Mouse (Mus musculus) heart, embryonic 12.5 days (tissue): ENCODE measurements around the gene Cdsn. TPM values are rescaled to one million over a fixed set of nuclear protein-coding genes. Genes with fewer than 3 reads are reported as not detected.
A peak's percentile ranks its signal among the peaks of the same experiment; 100 is the strongest.

Experiments
- ATAC-seq: fragments of 200-750 bp; cut with Nextera tagmentation; 2 replicates; pipeline ENCODE4 v1.8.0; 2017; ENCODE audit warnings: moderate TSS enrichment, moderate library complexity; ENCODE audit not compliant: insufficient number of reproducible peaks, low FRiP score
- H3K27ac ChIP-seq: fragments of 300-500 bp; sonication (generic); 2 replicates; pipeline ENCODE4 v1.5.1; 2016; ENCODE audit warnings: mild to moderate bottlenecking, moderate library complexity; ENCODE audit not compliant: poor library complexity, severe bottlenecking
- H3K27me3 ChIP-seq: fragments of 300-500 bp; sonication (generic); replicated peaks from 2 replicates; pipeline ENCODE4 v1.6.1; 2016; ENCODE audit warnings: mild to moderate bottlenecking, moderate library complexity
- H3K36me3 ChIP-seq: fragments of 300-500 bp; sonication (generic); 2 replicates; pipeline ENCODE4 v1.6.1; 2016; ENCODE audit warnings: mild to moderate bottlenecking, moderate library complexity
- H3K4me1 ChIP-seq: fragments of 300-500 bp; sonication (generic); replicated peaks from 2 replicates; pipeline ENCODE4 v1.6.1; 2016; ENCODE audit warnings: mild to moderate bottlenecking
- H3K4me2 ChIP-seq: fragments of 300-500 bp; sonication (generic); 2 replicates; pipeline ENCODE4 v1.6.1; 2016; ENCODE audit warnings: mild to moderate bottlenecking, moderate library complexity
- H3K4me3 ChIP-seq: fragments of 300-500 bp; sonication (generic); 2 replicates; pipeline ENCODE4 v1.5.1; 2016; ENCODE audit warnings: mild to moderate bottlenecking
- H3K9ac ChIP-seq: fragments of 300-500 bp; sonication (generic); 2 replicates; pipeline ENCODE4 v1.6.1; 2016; ENCODE audit warnings: mild to moderate bottlenecking, moderate library complexity
- H3K9me3 ChIP-seq: fragments of 300-500 bp; sonication (generic); replicated peaks from 2 replicates; pipeline ENCODE4 v1.6.1; 2016; ENCODE audit warnings: mild to moderate bottlenecking, moderate library complexity
- WGBS: fragments of 180-500 bp; shearing (Covaris S2); methylation state at CpG from one replicate; pipeline ENCODE4 v1.1.7; 2016; 5-methylcytosine and 5-hydroxymethylcytosine counted together
- polyA plus RNA-seq: library from polyadenylated mRNA; unstranded; fragments of >200 nt; fragmentation: Nextera tagmentation; extraction: Ambion mirVana; gene quantifications from 2 replicates; pipeline ENCODE4 v1.2.1, GENCODE M21; 2016

Gene Cdsn
- polyA plus RNA-seq, 1 experiment from 2014 or later: 0.46 TPM

DNA sequence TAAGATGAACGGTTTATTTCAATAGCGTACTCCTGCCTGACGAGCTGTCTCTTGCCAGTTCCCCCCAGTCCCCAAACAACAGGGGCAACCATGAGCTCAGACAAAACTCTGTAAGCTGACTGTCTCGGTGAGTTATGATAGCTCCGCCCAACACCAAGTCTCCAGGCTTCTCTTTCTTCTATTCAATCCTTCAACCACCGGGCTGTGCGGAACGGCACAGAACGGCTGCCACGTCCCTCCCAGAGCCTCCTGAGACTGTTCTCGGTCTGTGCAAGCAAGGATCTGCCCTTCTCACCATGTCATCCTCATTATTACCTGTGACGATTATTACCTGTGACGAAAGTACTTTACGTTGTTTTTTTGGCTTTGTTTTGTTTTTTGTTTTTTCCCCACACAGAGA, 18.9 kb downstream of the Cdsn start:
- WGBS: 78% methylated on average over 14 of the region's 14 CpGs
- Histone ChIP-seq H3K4me2 (no peak overlapping the region), H3K27me3 (peaks cover 57% of the 10 kb centered on the region)

DNA sequence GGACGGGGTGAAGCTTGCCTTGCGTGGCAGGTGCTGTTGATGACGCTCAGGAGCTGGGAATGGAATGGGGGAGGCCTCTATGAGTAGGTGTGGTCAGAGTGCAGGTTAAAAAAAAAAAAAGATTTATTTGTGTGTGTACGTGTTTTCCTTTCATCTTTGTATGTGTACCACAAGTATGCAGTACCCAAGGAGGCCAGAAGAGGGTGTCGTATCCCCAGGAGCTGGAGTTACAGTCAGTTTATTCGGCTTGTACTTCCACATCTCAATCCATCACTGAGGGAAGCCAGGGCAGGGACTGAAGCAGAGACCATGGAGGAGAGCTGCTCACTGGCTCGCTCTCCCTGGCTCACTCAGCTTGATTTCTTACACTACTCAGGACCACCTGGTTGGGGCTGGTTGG, 19.5 kb downstream of the Cdsn start:
- Histone ChIP-seq H3K4me1 (peaks cover 9% of the 10 kb centered on the region), H3K27ac (no peak overlapping the region), H3K9ac (no peak overlapping the region), H3K9me3 (no peaks in the 10 kb centered on the region; the same call in 1 of the 2 replicates), H3K4me2 (no peak overlapping the region), H3K36me3 (no peaks in the 10 kb centered on the region), H3K27me3 (peaks cover 56% of the 10 kb centered on the region), H3K4me3 (no peak overlapping the region)
- no peak for ATAC-seq
- 91% methylated on average over 7 of the region's 7 CpGs for WGBS

More for the DNA sequence above, 18.9 kb downstream of the Cdsn start:
- H3K4me3 ChIP-seq: no peak overlapping the region
- no peak for ATAC-seq
- H3K9me3 ChIP-seq: no peaks in the 10 kb centered on the region; the same call in 1 of the 2 replicates
- peaks cover 9% of the 10 kb centered on the region for H3K4me1 ChIP-seq
- H3K36me3 ChIP-seq: no peaks in the 10 kb centered on the region
- H3K9ac ChIP-seq: no peak overlapping the region
- H3K27ac ChIP-seq: no peak overlapping the region

DNA sequence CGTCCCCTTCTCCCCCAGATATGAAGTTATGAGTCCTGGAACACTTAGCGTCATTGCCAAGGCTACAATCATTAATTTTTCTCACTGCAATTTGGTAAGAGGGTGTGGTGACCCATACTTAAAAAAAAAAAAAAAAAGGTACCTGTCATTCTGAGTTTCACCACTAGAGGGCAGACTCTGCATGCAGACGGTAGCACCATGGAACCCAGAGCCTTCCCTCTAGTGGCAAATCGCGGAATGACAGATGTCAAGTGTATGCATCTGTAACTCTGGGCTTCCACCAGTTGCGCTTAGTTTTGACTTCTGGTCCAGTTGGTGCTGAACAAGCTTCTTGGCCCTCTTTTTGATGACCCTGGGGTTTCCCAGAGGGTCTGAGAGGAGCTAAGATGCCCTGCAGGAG, 26.3 kb downstream of the Cdsn start:
- no peak for ATAC-seq
- Histone ChIP-seq H3K4me3 (no peak overlapping the region), H3K36me3 (no peaks in the 10 kb centered on the region), H3K27ac (no peak overlapping the region), H3K9me3 (no peaks in the 10 kb centered on the region), H3K9ac (no peak overlapping the region), H3K4me2 (no peak overlapping the region), H3K4me1 (no peaks in the 10 kb centered on the region), H3K27me3 (peaks cover 22% of the 10 kb centered on the region)
- 18% methylated on average over 6 of the region's 6 CpGs for WGBS

DNA sequence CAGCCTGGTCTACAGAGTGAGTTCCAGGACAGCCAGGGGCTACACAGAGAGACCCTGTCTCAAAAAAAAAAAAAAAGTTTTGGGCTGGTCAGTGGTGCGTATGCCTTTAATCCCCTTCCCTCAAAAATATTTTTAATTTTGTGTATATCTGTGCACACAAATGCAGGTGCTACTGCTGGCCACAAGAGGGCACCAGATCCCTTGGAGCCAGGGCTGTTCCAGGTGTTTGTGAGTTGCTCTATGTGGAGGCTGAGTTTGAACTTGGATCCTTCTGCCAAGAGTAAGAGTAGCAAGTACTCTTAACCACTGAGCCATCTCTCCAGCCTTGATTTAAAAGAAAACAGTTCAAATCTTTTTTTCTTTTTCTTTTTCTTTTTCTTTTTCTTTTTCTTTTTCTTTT, 31.0 kb downstream of the Cdsn start:
- 0 out of 2 replicates have a peak, but pooled peaks cover 4% of the 10 kb centered on the region for H3K9me3 ChIP-seq
- ATAC-seq: no peak
- no peak overlapping the region for H3K9ac ChIP-seq
- 0 out of 2 replicates have a peak, but pooled peaks cover 3% of the 10 kb centered on the region for H3K4me1 ChIP-seq
- 81% methylated on average over 1 of the region's 1 CpGs for WGBS
- no peak overlapping the region for H3K4me3 ChIP-seq
- H3K36me3 ChIP-seq: no peaks in the 10 kb centered on the region
- H3K27me3 ChIP-seq: no peaks in the 10 kb centered on the region
- no peak overlapping the region for H3K4me2 ChIP-seq
- H3K27ac ChIP-seq: no peak overlapping the region

DNA sequence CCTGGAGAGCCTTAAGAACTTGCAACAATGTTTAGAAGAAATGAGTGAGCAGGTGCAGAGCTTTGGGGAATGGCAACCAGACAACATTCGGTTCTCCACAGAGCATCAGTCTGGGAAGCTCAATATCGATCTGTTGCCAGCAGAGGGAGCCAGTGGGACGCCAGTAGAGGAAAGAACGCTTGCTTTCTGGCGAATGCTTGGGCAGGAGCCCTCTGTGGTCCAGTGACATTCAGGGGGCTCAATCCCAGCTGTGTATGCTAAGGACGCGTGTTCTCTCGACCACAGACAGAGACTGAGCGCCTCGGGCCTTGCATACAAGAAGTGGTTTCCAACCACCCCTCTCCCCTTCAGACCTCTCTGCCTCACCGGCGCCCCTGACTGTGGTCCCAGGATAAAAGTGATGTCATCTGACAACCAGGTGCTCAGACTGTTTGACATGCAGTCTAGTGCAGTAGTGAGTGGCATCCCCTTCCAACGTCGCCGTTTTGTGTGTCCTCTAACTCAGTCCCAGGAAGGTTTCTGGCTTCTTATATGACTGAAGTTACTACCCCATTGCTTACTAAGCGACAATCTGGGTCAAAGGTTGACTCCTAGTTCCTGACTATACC, 32.5 kb downstream of the Cdsn start:
- 15% methylated on average over 16 of the region's 16 CpGs for WGBS
- no peak for ATAC-seq
- H3K4me2 ChIP-seq: peak overlapping the region; percentile 47
- no peak overlapping the region for H3K27ac ChIP-seq
- no peak overlapping the region for H3K4me3 ChIP-seq
- H3K4me1 ChIP-seq: 0 out of 2 replicates have a peak, but pooled peaks cover 3% of the 10 kb centered on the region
- no peak overlapping the region for H3K9ac ChIP-seq
- H3K9me3 ChIP-seq: 0 out of 2 replicates have a peak, but pooled peaks cover 4% of the 10 kb centered on the region
- H3K27me3 ChIP-seq: no peaks in the 10 kb centered on the region
- no peaks in the 10 kb centered on the region for H3K36me3 ChIP-seq

DNA sequence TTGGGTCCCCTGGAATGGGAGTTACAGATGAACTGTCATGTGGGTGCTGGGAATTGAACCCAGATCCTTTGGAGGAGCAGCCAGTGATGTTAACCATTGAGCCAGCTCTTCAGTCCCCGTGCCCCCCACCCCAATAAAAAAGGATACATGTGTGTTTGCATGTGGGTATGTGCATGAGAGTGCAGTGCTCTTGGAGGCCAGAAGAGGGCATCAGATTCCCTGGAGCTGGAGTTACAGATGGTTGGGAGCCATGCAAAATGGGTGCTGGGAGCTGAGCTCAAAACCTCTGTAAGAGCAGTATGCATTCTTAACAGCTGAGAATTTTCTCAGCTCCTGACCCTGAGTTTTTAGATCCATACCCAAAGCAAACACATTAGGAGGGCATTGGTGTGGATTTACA, 35.4 kb downstream of the Cdsn start:
- WGBS: 81% methylated on average over 1 of the region's 1 CpGs
- H3K36me3 ChIP-seq: no peaks in the 10 kb centered on the region
- H3K4me1 ChIP-seq: 0 out of 2 replicates have a peak, but pooled peaks cover 3% of the 10 kb centered on the region
- no peak overlapping the region for H3K4me3 ChIP-seq
- H3K27me3 ChIP-seq: no peaks in the 10 kb centered on the region
- no peak overlapping the region for H3K4me2 ChIP-seq
- H3K27ac ChIP-seq: no peak overlapping the region
- ATAC-seq: no peak
- H3K9me3 ChIP-seq: 0 out of 2 replicates have a peak, but pooled peaks cover 4% of the 10 kb centered on the region
- H3K9ac ChIP-seq: no peak overlapping the region

DNA sequence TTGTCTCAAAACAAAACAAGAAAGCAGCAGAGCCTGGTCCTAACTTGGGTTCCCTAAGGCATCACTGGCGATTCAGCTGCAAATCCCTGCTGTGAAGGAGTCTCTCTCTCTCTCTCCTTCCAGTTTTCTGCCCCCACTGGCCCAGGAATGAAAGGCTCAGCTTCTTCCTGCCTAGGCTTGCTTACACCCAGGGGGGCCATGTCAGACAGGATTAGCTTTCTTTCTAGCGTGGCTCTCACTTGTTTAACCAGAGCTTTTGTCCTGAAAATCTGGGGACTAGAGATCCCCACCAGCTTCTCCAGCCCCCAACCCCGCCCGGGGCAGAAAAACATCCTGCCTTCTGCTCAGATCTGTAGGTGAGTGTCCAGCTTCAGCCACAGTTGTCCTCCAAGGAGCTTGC, 36.5 kb downstream of the Cdsn start:
- no peaks in the 10 kb centered on the region for H3K36me3 ChIP-seq
- H3K27ac ChIP-seq: no peak overlapping the region
- WGBS: 32% methylated on average over 4 of the region's 4 CpGs
- 0 out of 2 replicates have a peak, but pooled peaks cover 4% of the 10 kb centered on the region for H3K9me3 ChIP-seq
- no peak for ATAC-seq
- H3K27me3 ChIP-seq: no peaks in the 10 kb centered on the region
- H3K4me3 ChIP-seq: no peak overlapping the region
- H3K4me2 ChIP-seq: no peak overlapping the region
- H3K4me1 ChIP-seq: 0 out of 2 replicates have a peak, but pooled peaks cover 3% of the 10 kb centered on the region
- no peak overlapping the region for H3K9ac ChIP-seq

DNA sequence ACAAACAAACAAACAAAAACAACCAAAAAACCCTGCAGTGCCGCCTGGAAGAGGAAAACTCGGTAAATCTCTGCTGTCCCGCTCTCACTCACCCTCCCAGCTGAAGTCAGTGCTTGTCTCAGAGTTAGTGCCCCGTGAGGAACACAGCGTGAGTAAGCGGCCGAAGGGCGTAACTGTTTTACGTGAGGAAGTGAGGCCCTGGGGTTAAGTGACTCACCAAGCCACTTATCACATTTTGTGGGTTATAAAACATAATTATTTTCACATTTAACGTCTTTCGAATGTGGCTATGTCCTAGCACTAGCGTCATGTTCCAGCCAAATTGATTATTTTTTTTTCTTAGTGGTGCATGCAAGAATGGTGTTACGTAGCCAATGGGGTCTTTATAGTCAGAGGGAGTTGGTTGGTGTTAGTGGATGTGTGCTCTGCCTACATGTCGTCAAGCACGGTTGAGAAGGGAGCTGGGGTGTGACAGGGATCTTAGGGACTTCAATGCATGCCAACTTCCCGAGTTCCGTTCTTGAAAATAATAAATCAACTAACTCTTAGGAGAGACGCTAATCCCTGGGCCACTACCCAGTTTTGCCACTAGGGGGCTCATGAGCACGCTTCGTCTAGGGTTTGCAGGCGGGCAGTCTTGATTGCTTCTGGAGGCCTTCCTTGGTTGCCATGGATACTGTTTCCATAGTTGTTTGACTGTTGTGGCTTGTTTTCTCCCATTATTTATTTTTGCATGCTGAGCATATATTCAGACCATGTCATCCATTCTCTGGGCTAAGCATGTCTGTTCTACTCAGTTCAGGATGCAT, 38.7 kb downstream of the Cdsn start:
- 44% methylated on average over 21 of the region's 21 CpGs for WGBS
- no peak overlapping the region for H3K27ac ChIP-seq
- H3K27me3 ChIP-seq: no peaks in the 10 kb centered on the region
- H3K36me3 ChIP-seq: no peaks in the 10 kb centered on the region
- no peak overlapping the region for H3K4me3 ChIP-seq
- no peak overlapping the region for H3K9ac ChIP-seq
- no peak overlapping the region for H3K4me2 ChIP-seq
- H3K4me1 ChIP-seq: no peaks in the 10 kb centered on the region
- ATAC-seq: no peak
- H3K9me3 ChIP-seq: 0 out of 2 replicates have a peak, but pooled peaks cover 4% of the 10 kb centered on the region

DNA sequence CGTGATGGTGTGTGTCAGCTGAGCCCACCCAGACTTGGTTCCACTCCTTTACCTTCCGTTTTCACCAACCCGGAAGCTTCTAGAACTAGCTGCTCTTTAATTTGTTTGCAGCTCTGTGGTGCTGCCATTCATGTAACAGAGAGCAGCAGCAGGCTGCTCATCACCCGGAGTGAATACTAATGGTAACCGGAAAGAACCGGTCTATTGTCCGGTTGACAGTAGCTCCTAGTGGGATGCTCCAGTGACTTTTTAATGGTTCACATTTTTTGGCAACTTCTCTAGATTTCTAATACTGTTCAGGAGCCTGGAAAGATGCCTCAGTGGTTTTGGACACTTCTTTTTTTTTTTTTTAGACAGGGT, 39.3 kb downstream of the Cdsn start:
- H3K4me1 ChIP-seq: no peaks in the 10 kb centered on the region
- H3K9ac ChIP-seq: no peak overlapping the region
- WGBS: 91% methylated on average over 7 of the region's 7 CpGs
- peaks cover 4% of the 10 kb centered on the region; the same call in 1 of the 2 replicates for H3K9me3 ChIP-seq
- no peak overlapping the region for H3K4me3 ChIP-seq
- no peak overlapping the region for H3K27ac ChIP-seq
- no peaks in the 10 kb centered on the region for H3K36me3 ChIP-seq
- ATAC-seq: no peak
- H3K4me2 ChIP-seq: no peak overlapping the region
- no peaks in the 10 kb centered on the region for H3K27me3 ChIP-seq

DNA sequence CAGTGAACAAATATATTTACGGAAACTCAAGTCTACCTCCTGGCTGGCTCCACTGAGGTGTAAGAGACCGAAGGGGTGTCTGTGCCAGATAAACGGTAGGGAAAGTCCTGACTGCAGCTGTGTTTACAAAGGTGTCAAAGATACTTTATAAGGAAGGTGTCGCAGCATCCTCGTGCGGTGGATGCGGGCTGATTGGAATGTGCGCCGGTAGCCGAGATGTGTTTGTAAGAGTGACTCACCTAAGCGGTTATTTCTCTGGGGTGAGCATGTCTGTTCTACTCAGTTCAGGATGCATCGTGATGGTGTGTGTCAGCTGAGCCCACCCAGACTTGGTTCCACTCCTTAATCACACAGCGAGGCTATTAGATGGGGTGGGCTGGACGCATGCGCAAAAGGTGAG, 39.8 kb downstream of the Cdsn start:
- no peak overlapping the region for H3K27ac ChIP-seq
- no peaks in the 10 kb centered on the region for H3K27me3 ChIP-seq
- H3K4me1 ChIP-seq: no peaks in the 10 kb centered on the region
- H3K4me3 ChIP-seq: no peak overlapping the region
- no peak overlapping the region for H3K4me2 ChIP-seq
- H3K9ac ChIP-seq: no peak overlapping the region
- ATAC-seq: no peak
- H3K36me3 ChIP-seq: no peaks in the 10 kb centered on the region
- 87% methylated on average over 15 of the region's 15 CpGs for WGBS
- peaks cover 4% of the 10 kb centered on the region; the same call in 1 of the 2 replicates for H3K9me3 ChIP-seq

DNA sequence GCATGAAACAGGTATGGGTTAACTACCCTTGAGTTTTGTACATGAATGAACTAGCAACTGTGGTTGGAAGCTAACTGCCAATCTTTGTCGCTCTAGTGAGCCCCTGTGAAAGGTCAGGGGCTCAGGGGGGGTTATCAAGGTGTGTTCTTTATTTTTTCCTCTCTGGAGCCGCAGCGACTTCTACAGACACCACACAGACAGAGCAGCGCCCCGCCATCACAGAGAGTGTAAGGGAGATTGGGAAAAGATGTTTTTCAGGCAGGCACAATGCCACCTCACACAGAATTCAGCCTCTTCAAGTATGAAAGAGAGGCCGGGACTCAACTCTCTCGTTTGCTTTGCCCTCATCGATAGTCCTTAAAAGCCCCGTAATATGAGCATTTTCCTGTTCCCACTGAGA, 40.2 kb downstream of the Cdsn start:
- Histone ChIP-seq H3K9ac (no peak overlapping the region), H3K4me3 (no peak overlapping the region), H3K27me3 (no peaks in the 10 kb centered on the region), H3K4me2 (no peak overlapping the region), H3K4me1 (no peaks in the 10 kb centered on the region), H3K27ac (no peak overlapping the region), H3K9me3 (peaks cover 3% of the 10 kb centered on the region; the same call in 1 of the 2 replicates), H3K36me3 (no peaks in the 10 kb centered on the region)
- ATAC-seq: no peak
- WGBS: 81% methylated on average over 9 of the region's 9 CpGs
